Mouse (Mus musculus) hindbrain, embryonic 12.5 days (tissue): ENCODE data around the gene Apol11a. TPM values are rescaled to one million over a fixed set of nuclear protein-coding genes. Genes with fewer than 3 reads are reported as not detected.

Source experiments
- polyA plus RNA-seq: library from polyadenylated mRNA; unstranded; fragments of >200 nt; fragmentation: Nextera tagmentation; extraction: Ambion mirVana; gene quantifications from 2 replicates; pipeline ENCODE4 v1.2.1, GENCODE M21; 2016

Apol11a gene
- polyA plus RNA-seq, 1 experiment from 2014 or later: not detected

Other genes starting within 250 kb of the Apol11a start
- gene Rbfox2, start 201.3 kb upstream of the Apol11a start, polyA plus RNA-seq: 156 and 166 TPM in 2 replicates
- gene Apol7a, start 109.2 kb upstream of the Apol11a start, polyA plus RNA-seq: not detected in 2 replicates
- gene Apol9a, start 97.1 kb upstream of the Apol11a start, polyA plus RNA-seq: not detected in 2 replicates
- not detected in 2 replicates for gene Apol7b, start 60.8 kb upstream of the Apol11a start, polyA plus RNA-seq
- not detected in 2 replicates for gene Apol10a, start 31.2 kb upstream of the Apol11a start, polyA plus RNA-seq
- gene Apol7c, start 25.0 kb downstream of the Apol11a start, polyA plus RNA-seq: not detected in 2 replicates
- not detected in 2 replicates for gene 1700025B11Rik, start 53.6 kb downstream of the Apol11a start, polyA plus RNA-seq
- gene Apol10b, start 87.9 kb downstream of the Apol11a start, polyA plus RNA-seq: 0.09 and 0.21 TPM in 2 replicates
- gene Gm36245, start 91.0 kb downstream of the Apol11a start, polyA plus RNA-seq: not detected in 2 replicates
- gene Apol11b, start 135.0 kb downstream of the Apol11a start, polyA plus RNA-seq: not detected in 2 replicates
- not detected in 2 replicates for gene Apol7e, start 190.6 kb downstream of the Apol11a start, polyA plus RNA-seq
- gene Apol9b, start 220.8 kb downstream of the Apol11a start, polyA plus RNA-seq: not detected in 2 replicates
- 0.22 and 0.47 TPM in 2 replicates for gene Apol8, start 248.7 kb downstream of the Apol11a start, polyA plus RNA-seq